Mouse (Mus musculus) hindbrain, embryonic 13.5 days (tissue): ENCODE data around the gene Fbxw28. TPM values are rescaled to one million over a fixed set of nuclear protein-coding genes. Genes with fewer than 3 reads are reported as not detected.
"Not testable (repeated sequence)": the region's sequence is repeated elsewhere in the genome, so short reads cannot be mapped to it uniquely, and the experiment has no call there.

Source experiments
- ATAC-seq: fragments of 200-750 bp; cut with Nextera tagmentation; 2 replicates; pipeline ENCODE4 v1.8.0; 2017; ENCODE audit warnings: moderate TSS enrichment; ENCODE audit not compliant: low FRiP score
- H3K27ac ChIP-seq: fragments of 300-500 bp; sonication (generic); 2 replicates; pipeline ENCODE4 v1.5.1; 2015; ENCODE audit warnings: inconsistent platforms, mild to moderate bottlenecking, moderate library complexity
- H3K27me3 ChIP-seq: fragments of 300-500 bp; sonication (generic); 2 replicates; pipeline ENCODE4 v1.6.1; 2015; ENCODE audit warnings: mild to moderate bottlenecking, inconsistent platforms
- H3K36me3 ChIP-seq: fragments of 300-500 bp; sonication (generic); 2 replicates; pipeline ENCODE4 v1.6.1; 2015; ENCODE audit warnings: mild to moderate bottlenecking, inconsistent platforms
- H3K4me1 ChIP-seq: fragments of 300-500 bp; sonication (generic); replicated peaks from 2 replicates; pipeline ENCODE4 v1.6.1; 2015; ENCODE audit warnings: inconsistent platforms
- H3K4me2 ChIP-seq: fragments of 300-500 bp; sonication (generic); 2 replicates; pipeline ENCODE4 v1.6.1; 2015; ENCODE audit warnings: inconsistent platforms, mild to moderate bottlenecking, moderate library complexity
- H3K4me3 ChIP-seq: fragments of 300-500 bp; sonication (generic); 2 replicates; pipeline ENCODE4 v1.5.1; 2015; ENCODE audit warnings: mild to moderate bottlenecking, inconsistent platforms
- H3K9ac ChIP-seq: fragments of 300-500 bp; sonication (generic); 2 replicates; pipeline ENCODE4 v1.6.1; 2015; ENCODE audit warnings: mild to moderate bottlenecking, inconsistent platforms
- H3K9me3 ChIP-seq: fragments of 300-500 bp; sonication (generic); 2 replicates; pipeline ENCODE4 v1.6.1; 2016; ENCODE audit warnings: inconsistent platforms
- WGBS: fragments of 180-500 bp; shearing (Covaris S2); methylation state at CpG from one replicate; pipeline ENCODE4 v1.1.7; 2015; 5-methylcytosine and 5-hydroxymethylcytosine counted together
- polyA plus RNA-seq: library from polyadenylated mRNA; unstranded; fragments of >200 nt; fragmentation: Nextera tagmentation; extraction: Ambion mirVana; gene quantifications from 2 replicates; pipeline ENCODE4 v1.2.1, GENCODE M21; 2015

Gene Fbxw28
- not detected in 2 replicates for polyA plus RNA-seq

DNA sequence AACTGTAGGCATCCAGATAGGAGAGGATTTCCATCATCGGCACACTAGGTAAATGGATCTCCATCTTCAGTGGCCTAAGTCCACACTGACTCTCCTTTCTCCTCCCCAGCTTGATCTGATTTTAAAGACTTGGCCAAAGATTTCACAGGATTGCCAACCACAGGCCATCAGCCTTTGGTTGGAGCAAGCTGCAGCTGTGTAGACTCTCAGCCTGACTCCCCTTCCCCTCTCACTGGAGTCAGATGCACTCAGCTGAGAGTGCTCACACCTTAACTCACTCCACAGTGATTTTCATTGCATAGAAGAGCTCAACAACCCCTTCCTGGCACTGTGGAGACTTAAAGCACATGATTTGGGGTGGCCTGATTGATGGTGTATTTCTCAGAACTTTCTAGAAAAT is at the start of gene Fbxw28:
Fbxw28 (minus strand) TSS at position 101 of the 400 bp plus-strand sequence.
- H3K9me3 ChIP-seq, H3K27ac ChIP-seq, H3K4me2 ChIP-seq, H3K27me3 ChIP-seq, H3K36me3 ChIP-seq, H3K4me3 ChIP-seq, H3K4me1 ChIP-seq, ATAC-seq, H3K9ac ChIP-seq: not testable (repeated sequence)
- 100% methylated on average over 1 of the region's 1 CpGs for WGBS

DNA sequence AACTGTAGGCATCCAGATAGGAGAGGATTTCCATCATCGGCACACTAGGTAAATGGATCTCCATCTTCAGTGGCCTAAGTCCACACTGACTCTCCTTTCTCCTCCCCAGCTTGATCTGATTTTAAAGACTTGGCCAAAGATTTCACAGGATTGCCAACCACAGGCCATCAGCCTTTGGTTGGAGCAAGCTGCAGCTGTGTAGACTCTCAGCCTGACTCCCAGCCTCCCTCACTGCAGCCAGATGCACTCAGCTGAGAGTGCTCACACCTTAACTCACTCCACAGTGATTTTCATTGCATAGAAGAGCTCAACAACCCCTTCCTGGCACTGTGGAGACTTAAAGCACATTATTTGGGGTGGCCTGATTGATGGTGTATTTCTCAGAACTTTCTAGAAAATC is 51.9 kb downstream of the Fbxw28 start, which contains the start of gene Fbxw14:
Fbxw14 (minus strand) TSS at position 101 of the 400 bp plus-strand sequence.
- not testable (repeated sequence) for ATAC-seq, H3K9ac ChIP-seq, H3K36me3 ChIP-seq, H3K9me3 ChIP-seq, H3K4me3 ChIP-seq, H3K4me1 ChIP-seq, H3K4me2 ChIP-seq, H3K27ac ChIP-seq, H3K27me3 ChIP-seq
- WGBS: 100% methylated on average over 1 of the region's 1 CpGs

Other genes starting within 250 kb of the Fbxw28 start
- gene Plxnb1, start 244.3 kb downstream of the Fbxw28 start, polyA plus RNA-seq: 22.5 and 27.2 TPM in 2 replicates
- gene Fbxw21, start 177.6 kb downstream of the Fbxw28 start, polyA plus RNA-seq: not detected in 2 replicates
- gene Fbxw13, start 143.7 kb downstream of the Fbxw28 start, polyA plus RNA-seq: not detected in 2 replicates
- not detected in 2 replicates for gene Fbxw20, start 104.9 kb downstream of the Fbxw28 start, polyA plus RNA-seq
- not detected in 2 replicates for gene Fbxw14, start 52.0 kb downstream of the Fbxw28 start, polyA plus RNA-seq
- not detected in 2 replicates for gene Fbxw22, start 64.6 kb upstream of the Fbxw28 start, polyA plus RNA-seq
- not detected in 2 replicates for gene Fbxw16, start 109.5 kb upstream of the Fbxw28 start, polyA plus RNA-seq
- gene Fbxw19, start 156.2 kb upstream of the Fbxw28 start, polyA plus RNA-seq: not detected in 2 replicates
- gene Fbxw15, start 228.6 kb upstream of the Fbxw28 start, polyA plus RNA-seq: not detected in 2 replicates